Mouse (Mus musculus) liver, embryonic 15.5 days (tissue): Measurements from ENCODE around the gene Mfrp. TPM values are rescaled to one million over a fixed set of nuclear protein-coding genes. Genes with fewer than 3 reads are reported as not detected.
A peak's percentile ranks its signal among the peaks of the same experiment; 100 is the strongest.

Source experiments
- ATAC-seq: fragments of 200-750 bp; cut with Nextera tagmentation; 2 replicates; pipeline ENCODE4 v1.8.0; 2017; ENCODE audit warnings: moderate number of reproducible peaks, mild to moderate bottlenecking, moderate library complexity; ENCODE audit not compliant: insufficient read depth
- H3K27ac ChIP-seq: fragments of 300-500 bp; sonication (generic); replicated peaks from 2 replicates; pipeline ENCODE4 v1.5.1; 2015; ENCODE audit warnings: mild to moderate bottlenecking, inconsistent platforms
- H3K27me3 ChIP-seq: fragments of 300-500 bp; sonication (generic); 2 replicates; pipeline ENCODE4 v1.6.1; 2015; ENCODE audit warnings: mild to moderate bottlenecking, inconsistent platforms
- H3K36me3 ChIP-seq: fragments of 300-500 bp; sonication (generic); replicated peaks from 2 replicates; pipeline ENCODE4 v1.6.1; 2015; ENCODE audit warnings: moderate library complexity, mild to moderate bottlenecking, inconsistent platforms
- H3K4me1 ChIP-seq: fragments of 300-500 bp; sonication (generic); replicated peaks from 2 replicates; pipeline ENCODE4 v1.6.1; 2015; ENCODE audit warnings: inconsistent platforms
- H3K4me2 ChIP-seq: fragments of 300-500 bp; sonication (generic); 2 replicates; pipeline ENCODE4 v1.6.1; 2015; ENCODE audit warnings: moderate library complexity, mild to moderate bottlenecking, inconsistent platforms
- H3K4me3 ChIP-seq: fragments of 300-500 bp; sonication (generic); replicated peaks from 2 replicates; pipeline ENCODE4 v1.5.1; 2015; ENCODE audit warnings: mild to moderate bottlenecking, inconsistent platforms
- H3K9ac ChIP-seq: fragments of 300-500 bp; sonication (generic); 2 replicates; pipeline ENCODE4 v1.6.1; 2015; ENCODE audit warnings: moderate library complexity, mild to moderate bottlenecking, inconsistent platforms
- H3K9me3 ChIP-seq: fragments of 300-500 bp; sonication (generic); replicated peaks from 2 replicates; pipeline ENCODE4 v1.6.1; 2016; ENCODE audit warnings: inconsistent platforms
- WGBS: fragments of 180-500 bp; shearing (Covaris S2); methylation state at CpG from one replicate; pipeline ENCODE4 v1.1.7; 2015; ENCODE audit warnings: mixed read lengths; ENCODE audit not compliant: insufficient replicate concordance; 5-methylcytosine and 5-hydroxymethylcytosine counted together
- polyA plus RNA-seq: library from polyadenylated mRNA; unstranded; fragments of >200 nt; fragmentation: Nextera tagmentation; extraction: Ambion mirVana; gene quantifications from 2 replicates; pipeline ENCODE4 v1.2.1, GENCODE M21; 2015

Gene Mfrp
- polyA plus RNA-seq, 1 experiment from 2014 or later = not detected

DNA sequence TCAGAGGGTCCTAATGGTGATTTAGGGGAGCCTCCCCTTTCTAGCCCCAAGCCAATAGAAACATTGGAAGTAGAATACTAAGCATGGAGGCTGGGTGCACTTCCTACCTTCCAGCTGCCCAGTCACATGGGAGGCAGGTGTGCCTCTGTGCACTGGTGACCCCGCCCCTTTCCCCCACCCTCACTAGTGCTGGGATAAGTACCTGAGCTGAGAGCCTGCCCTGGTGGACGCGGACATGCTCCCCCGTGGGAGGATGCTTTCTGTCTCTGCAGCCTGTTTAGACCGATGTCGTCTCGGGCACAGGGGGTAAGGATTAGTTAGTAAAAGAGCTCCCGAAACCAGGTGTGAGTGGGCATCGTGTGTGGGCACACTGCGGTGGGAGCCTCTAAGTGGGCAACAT is 14.6 kb upstream of the Mfrp start:
- WGBS = 71% methylated on average over 10 of the region's 10 CpGs
- Histone ChIP-seq H3K27ac (no peak overlapping the region), H3K4me2 (no peak overlapping the region), H3K9me3 (no peaks in the 10 kb centered on the region), H3K4me3 (no peak overlapping the region), H3K9ac (no peak overlapping the region), H3K27me3 (peaks cover 70% of the 10 kb centered on the region), H3K36me3 (0 out of 2 replicates have a peak, but pooled peaks cover 2% of the 10 kb centered on the region), H3K4me1 (peaks cover 51% of the 10 kb centered on the region)
- no peak for ATAC-seq

DNA sequence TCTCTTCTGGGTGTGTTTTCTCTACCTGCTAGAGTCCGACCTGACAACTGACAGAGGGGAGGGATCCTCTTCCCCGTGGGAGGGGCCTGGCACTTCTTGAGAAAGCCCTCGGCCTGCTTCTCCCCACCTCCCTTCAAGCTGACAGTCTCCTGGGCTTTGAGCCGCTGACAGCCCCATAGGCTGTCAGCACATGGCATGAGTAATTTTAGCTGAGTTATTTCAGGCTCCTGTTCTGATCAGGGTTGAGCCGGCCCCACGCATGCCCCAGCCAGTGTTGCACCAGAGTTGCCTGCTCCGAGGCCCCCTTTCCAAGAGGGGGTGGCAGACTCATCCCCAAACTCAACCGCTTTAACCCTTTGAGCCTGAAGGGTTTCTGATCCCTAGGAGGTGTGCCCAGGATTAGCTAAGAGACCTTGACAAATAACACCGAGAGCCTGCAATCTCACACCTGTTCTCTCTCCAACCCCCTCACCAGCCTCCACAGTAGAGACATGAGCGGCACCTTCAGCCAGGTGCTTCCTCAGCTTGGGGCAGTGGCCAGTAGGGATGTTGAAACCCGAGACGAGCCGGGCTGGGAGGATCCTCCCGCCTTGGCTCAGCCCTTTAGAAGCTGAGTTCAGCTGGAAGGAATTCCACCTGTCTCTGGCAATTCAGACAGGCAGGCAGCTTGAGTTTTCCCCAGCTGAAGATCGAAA is 13.6 kb upstream of the Mfrp start:
- no peak for ATAC-seq
- no peaks in the 10 kb centered on the region for H3K9me3 ChIP-seq
- H3K4me1 ChIP-seq = peaks cover 51% of the 10 kb centered on the region
- H3K9ac ChIP-seq = no peak overlapping the region
- H3K27ac ChIP-seq = no peak overlapping the region
- H3K27me3 ChIP-seq = peaks cover 60% of the 10 kb centered on the region
- H3K4me2 ChIP-seq = 0 out of 2 replicates have a peak overlapping the region, but pooled peaks have one; percentile 1
- WGBS = 25% methylated on average over 15 of the region's 15 CpGs
- 0 out of 2 replicates have a peak, but pooled peaks cover 2% of the 10 kb centered on the region for H3K36me3 ChIP-seq
- H3K4me3 ChIP-seq = no peak overlapping the region

DNA sequence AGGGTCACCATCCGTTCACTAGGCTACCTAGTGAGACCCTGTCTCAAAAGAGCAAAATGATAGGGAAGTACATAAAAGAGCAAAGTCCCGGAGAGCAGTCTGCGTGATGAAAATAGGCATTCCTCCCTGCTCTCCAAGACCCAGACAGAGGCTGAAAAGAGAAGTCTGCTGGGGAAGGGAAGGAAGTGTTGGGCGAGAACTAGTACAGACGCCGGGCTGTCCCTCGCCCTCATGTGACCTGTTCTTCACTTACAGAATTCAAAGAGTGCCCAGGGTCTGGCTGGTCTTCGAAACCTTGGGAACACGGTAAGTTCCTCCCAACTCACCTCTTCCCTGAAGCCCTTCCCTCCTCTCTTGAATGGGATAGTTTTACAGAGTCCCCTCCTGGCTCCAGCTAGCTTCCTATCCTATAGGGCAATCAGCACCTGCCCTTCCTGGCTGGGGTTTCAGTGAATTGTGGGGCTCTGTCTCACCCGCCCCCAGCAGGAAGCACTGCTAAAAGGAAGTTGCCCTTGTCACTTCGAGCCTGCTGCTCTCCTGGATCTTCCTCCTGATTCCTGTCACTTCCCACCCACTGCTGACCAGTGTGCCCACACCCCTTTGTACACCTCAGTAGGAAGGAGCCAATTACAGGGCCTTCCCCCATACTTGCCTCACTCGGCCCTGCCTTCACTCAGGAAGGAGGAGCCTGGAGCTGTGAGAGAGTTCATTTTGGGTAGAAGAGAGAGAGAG is 12.5 kb upstream of the Mfrp start:
- peaks cover 44% of the 10 kb centered on the region for H3K4me1 ChIP-seq

DNA sequence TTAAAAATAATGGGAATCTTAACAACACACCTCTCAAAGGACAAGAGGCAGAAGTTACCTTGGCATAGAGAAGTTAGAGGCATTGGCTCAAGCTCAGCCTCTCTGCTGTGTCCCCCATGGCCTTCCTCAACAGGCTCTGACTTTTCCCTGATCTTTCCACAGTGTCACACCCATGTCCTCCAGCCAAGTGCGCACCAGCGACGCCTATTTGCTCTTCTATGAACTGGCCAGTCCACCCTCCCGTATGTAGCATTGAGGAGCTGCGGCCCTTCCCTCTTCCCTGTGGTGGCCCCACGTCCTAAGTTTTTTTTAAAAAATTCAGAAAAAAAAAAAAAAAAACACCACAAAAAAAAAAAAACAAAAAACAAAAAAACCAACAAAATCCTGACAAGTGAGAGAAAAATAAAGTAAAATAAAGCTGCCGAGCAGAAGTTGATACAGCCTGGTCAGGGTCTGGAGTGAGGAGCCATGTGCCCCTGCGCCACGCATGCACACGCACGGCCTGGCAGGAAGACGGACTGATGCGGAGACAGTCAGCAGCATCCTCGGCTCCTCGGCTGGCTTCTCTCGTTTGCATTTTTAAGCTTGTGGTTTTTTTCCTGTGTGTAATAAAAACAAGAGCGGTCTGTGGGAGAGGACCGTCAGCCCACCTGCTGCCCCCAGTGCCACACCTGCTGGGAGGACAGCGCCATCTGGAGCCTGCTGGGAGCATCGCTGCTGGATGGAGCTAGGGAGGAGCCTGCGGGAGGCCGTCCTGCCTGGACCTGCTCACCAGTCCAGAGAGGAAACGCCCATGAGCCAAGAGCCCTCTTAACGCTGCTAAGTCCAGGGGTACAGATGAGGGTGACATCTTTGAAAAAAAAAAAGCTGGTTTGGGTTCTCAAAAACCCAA is 7.7 kb upstream of the Mfrp start:
- H3K36me3 ChIP-seq = 0 out of 2 replicates have a peak, but pooled peaks cover 4% of the 10 kb centered on the region
- H3K27ac ChIP-seq = no peak overlapping the region
- 0 out of 2 replicates have a peak, but pooled peaks cover 4% of the 10 kb centered on the region for H3K27me3 ChIP-seq
- no peak overlapping the region for H3K4me3 ChIP-seq
- H3K9ac ChIP-seq = no peak overlapping the region
- 47% methylated on average over 24 of the region's 24 CpGs for WGBS
- peaks cover 24% of the 10 kb centered on the region for H3K4me1 ChIP-seq
- H3K9me3 ChIP-seq = no peaks in the 10 kb centered on the region
- ATAC-seq = no peak
- H3K4me2 ChIP-seq = no peak overlapping the region

More for the DNA sequence above, 12.5 kb upstream of the Mfrp start:
- Histone ChIP-seq H3K36me3 (0 out of 2 replicates have a peak, but pooled peaks cover 4% of the 10 kb centered on the region), H3K4me3 (no peak overlapping the region), H3K4me2 (peak overlapping the region; percentile 38), H3K9ac (no peak overlapping the region), H3K27ac (peak overlapping the region; percentile 49; the same call in 1 of the 2 replicates), H3K27me3 (peaks cover 49% of the 10 kb centered on the region), H3K9me3 (no peaks in the 10 kb centered on the region)
- 19% methylated on average over 12 of the region's 12 CpGs for WGBS
- ATAC-seq = no peak

DNA sequence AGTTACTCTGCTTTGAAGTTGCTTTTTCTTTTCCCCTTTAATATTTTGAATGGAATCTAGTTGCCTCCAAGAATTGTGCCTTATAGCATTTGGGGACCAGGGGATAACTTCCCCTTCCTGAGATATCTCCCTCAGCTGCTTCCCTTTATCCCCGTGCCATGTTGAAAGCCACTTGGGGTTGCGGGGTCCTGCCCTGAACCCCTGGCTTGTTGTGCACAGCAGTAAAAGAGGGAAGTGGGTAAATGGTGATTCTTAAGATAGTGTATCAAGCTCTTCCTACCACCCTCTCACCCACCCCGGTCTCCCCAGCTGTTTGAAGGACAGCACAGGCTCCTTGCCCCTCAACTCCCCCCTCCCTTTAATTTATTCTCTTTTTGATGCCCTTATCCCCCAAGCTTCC is 6.8 kb upstream of the Mfrp start:
- Histone ChIP-seq H3K27ac (no peak overlapping the region), H3K36me3 (0 out of 2 replicates have a peak, but pooled peaks cover 4% of the 10 kb centered on the region), H3K4me3 (no peak overlapping the region), H3K4me1 (peaks cover 16% of the 10 kb centered on the region), H3K4me2 (no peak overlapping the region), H3K9ac (no peak overlapping the region), H3K9me3 (no peaks in the 10 kb centered on the region), H3K27me3 (no peaks in the 10 kb centered on the region)
- WGBS = 23% methylated on average over 3 of the region's 3 CpGs
- no peak for ATAC-seq

DNA sequence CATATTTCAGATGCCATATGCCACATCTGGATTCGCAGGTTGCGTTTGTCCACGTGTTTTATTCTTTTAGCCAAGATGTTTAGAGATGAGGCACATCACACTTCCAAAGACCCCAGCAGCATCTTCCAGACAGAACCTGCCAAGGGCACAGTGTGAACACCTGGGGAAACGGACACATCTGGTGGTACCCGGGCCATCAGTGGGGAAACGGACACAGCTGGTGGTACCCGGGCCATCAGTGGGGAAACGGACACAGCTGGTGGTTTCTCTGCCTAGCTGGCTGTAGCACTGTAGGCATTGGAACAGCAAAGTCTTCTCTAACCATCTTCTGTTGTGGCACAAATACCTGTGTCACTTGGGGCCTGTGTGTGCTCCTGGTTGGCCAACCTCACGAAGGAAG is 5.7 kb upstream of the Mfrp start:
- Histone ChIP-seq H3K36me3 (0 out of 2 replicates have a peak, but pooled peaks cover 4% of the 10 kb centered on the region), H3K4me1 (peaks cover 12% of the 10 kb centered on the region), H3K27me3 (no peaks in the 10 kb centered on the region), H3K4me2 (no peak overlapping the region), H3K9me3 (no peaks in the 10 kb centered on the region), H3K4me3 (no peak overlapping the region), H3K9ac (no peak overlapping the region), H3K27ac (no peak overlapping the region)
- 75% methylated on average over 9 of the region's 9 CpGs for WGBS
- ATAC-seq = no peak

DNA sequence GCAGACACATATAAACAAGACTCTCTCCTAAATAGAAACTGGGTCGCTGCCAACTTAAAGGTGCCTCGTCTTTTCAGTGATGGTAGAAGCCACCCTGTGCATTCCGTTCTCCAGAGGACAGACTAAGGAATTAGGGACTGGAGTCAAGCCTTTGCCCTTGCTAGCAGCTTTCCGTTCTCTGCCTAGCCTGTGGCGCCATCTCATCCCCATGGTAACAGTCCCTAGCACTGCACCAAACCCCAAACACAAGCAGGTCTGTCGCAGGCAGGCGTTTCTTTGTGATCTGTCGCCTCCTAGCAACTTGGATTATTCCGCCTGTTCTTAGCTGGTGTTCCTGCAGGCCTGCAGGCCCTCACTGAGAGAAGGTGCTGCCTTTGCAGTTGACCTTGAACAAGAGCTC is 5.0 kb upstream of the Mfrp start:
- no peak overlapping the region for H3K4me3 ChIP-seq
- no peak overlapping the region for H3K27ac ChIP-seq
- WGBS = 64% methylated on average over 9 of the region's 9 CpGs
- ATAC-seq = no peak
- no peak overlapping the region for H3K9ac ChIP-seq
- H3K27me3 ChIP-seq = no peaks in the 10 kb centered on the region
- H3K36me3 ChIP-seq = 0 out of 2 replicates have a peak, but pooled peaks cover 4% of the 10 kb centered on the region
- peaks cover 12% of the 10 kb centered on the region for H3K4me1 ChIP-seq
- no peak overlapping the region for H3K4me2 ChIP-seq
- no peaks in the 10 kb centered on the region for H3K9me3 ChIP-seq

DNA sequence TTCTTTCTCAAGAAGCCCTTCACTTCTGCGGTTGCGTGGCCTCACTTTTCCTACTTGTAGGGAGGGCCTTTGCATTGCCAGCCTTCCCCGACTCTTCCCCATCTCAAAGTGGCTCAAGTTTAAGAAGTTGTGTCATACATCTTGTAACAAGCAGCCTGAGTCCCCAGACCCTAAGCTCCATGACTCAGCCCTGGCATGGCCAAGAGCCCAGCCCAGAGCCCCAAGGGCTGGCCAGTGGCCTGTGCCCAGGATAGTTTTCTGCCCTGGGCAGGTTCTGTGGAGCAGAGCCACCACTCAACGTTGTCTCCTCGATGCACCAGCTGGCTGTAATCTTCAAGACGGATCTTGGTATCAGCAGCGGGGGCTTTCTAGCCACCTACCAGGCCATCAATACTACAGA is 3.4 kb downstream of the Mfrp start:
- H3K4me2 ChIP-seq = no peak overlapping the region
- H3K4me3 ChIP-seq = no peak overlapping the region
- H3K9me3 ChIP-seq = no peaks in the 10 kb centered on the region
- H3K27me3 ChIP-seq = no peaks in the 10 kb centered on the region
- no peak overlapping the region for H3K27ac ChIP-seq
- ATAC-seq = no peak
- H3K9ac ChIP-seq = no peak overlapping the region
- H3K4me1 ChIP-seq = peaks cover 39% of the 10 kb centered on the region
- peaks cover 46% of the 10 kb centered on the region for H3K36me3 ChIP-seq
- WGBS = 75% methylated on average over 7 of the region's 7 CpGs

DNA sequence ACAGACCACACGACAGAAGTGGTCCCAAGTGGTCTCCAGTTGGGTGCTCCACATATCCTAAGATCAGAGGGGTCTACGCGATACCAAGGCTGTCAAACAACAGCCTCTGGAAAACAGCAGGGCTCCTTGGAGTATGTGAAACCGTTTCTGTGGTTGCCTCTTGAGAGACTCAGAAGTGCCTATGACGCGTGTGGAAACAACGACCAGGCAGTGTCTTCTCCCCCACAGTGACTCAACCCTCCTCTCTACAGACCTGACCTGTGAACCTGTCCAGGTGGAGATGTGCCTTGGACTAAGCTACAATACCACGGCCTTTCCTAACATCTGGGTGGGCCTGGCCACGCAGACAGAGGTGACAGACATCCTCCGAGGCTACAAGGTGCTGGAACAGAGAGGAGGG is 4.3 kb downstream of the Mfrp start:
- no peak overlapping the region for H3K4me3 ChIP-seq
- no peak overlapping the region for H3K9ac ChIP-seq
- no peak for ATAC-seq
- WGBS = 83% methylated on average over 10 of the region's 10 CpGs
- peaks cover 48% of the 10 kb centered on the region for H3K4me1 ChIP-seq
- no peaks in the 10 kb centered on the region for H3K27me3 ChIP-seq
- H3K27ac ChIP-seq = no peak overlapping the region
- no peak overlapping the region for H3K4me2 ChIP-seq
- H3K9me3 ChIP-seq = no peaks in the 10 kb centered on the region
- peaks cover 54% of the 10 kb centered on the region for H3K36me3 ChIP-seq

DNA sequence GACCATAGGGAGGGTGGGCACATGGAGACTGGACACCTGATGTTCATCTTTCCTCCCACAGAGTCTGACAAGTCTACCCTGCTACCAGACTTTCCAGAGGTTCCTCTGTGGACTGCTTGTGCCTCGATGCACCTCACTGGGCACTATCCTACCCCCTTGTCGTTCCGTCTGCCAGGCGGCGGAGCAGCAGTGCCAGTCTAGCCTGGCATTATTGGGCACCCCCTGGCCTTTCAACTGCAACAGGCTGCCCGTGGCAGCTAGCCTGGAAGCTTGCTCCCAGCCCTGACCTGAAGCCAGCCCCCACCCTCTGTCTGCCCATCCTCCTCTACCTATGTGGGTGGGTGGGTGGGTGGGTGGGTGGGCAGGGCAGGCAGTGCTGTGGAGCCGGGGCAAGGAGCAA is 4.7 kb downstream of the Mfrp start:
- Histone ChIP-seq H3K4me2 (no peak overlapping the region), H3K4me1 (peaks cover 49% of the 10 kb centered on the region), H3K27me3 (no peaks in the 10 kb centered on the region), H3K9ac (no peak overlapping the region), H3K27ac (no peak overlapping the region), H3K36me3 (peaks cover 54% of the 10 kb centered on the region), H3K9me3 (no peaks in the 10 kb centered on the region), H3K4me3 (no peak overlapping the region)
- WGBS = 91% methylated on average over 7 of the region's 7 CpGs
- no peak for ATAC-seq

DNA sequence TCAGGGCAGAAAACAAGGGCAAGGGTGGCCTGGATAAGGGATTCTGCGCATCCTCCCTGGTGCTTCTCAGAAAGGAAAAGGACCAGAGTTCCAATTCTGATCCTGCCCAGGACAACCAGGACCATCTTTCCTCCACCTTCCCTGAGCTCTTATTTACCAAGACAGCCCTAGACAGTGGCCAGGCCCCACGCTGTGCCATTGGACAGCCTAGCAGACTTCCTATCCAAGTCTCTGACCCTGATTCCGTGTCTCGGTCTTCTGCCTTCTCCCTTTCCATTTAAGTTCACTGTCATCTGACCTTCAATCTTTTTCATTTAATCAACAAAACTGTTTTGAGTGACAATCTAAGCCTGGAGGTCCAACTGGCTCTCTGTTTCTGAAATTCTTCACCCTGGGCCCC is 5.1 kb downstream of the Mfrp start:
- Histone ChIP-seq H3K27me3 (no peaks in the 10 kb centered on the region), H3K9me3 (no peaks in the 10 kb centered on the region), H3K27ac (no peak overlapping the region), H3K36me3 (peaks cover 54% of the 10 kb centered on the region), H3K4me2 (no peak overlapping the region), H3K9ac (no peak overlapping the region), H3K4me1 (peaks cover 49% of the 10 kb centered on the region), H3K4me3 (no peak overlapping the region)
- WGBS = 75% methylated on average over 4 of the region's 4 CpGs
- ATAC-seq = no peak
